In genomic region chr4:76021670-76022069, GRCm38 (mm10) we compare ENCODE assay signal across 31 mouse cellular contexts.
DNase-seq lines count a peak whose midpoint lies in the region; ATAC-seq and TF ChIP-seq lines count a peak whose summit lies in the region.
"Had no signal": no experiment of that assay in that cellular context is flagged by ENCODE, and none has a peak within 500 bp of the region (broad histone marks: within the 10 kb centered on the region; RNA-seq: fewer than 3 reads in every experiment).

No protein-coding gene starts in this region.

- H3K36me3 ChIP-seq in forebrain, embryonic 14.5 days (ENCODE audit: control insufficient read depth, insufficient read depth, low read length): no peaks in the 10 kb centered on the region
- H3K36me3 ChIP-seq in forebrain, postnatal 0 days (ENCODE audit: insufficient read depth): no peaks in the 10 kb centered on the region
- no peaks in the 10 kb centered on the region for H3K36me3 ChIP-seq in kidney, postnatal 0 days (ENCODE audit: insufficient read depth, low read length)
- H3K36me3 ChIP-seq in kidney, embryonic 14.5 days (ENCODE audit: control insufficient read depth, insufficient read depth, low read length): no peaks in the 10 kb centered on the region
- no peaks in the 10 kb centered on the region for H3K36me3 ChIP-seq in neural tube, embryonic 11.5 days (ENCODE audit: control insufficient read depth, insufficient read depth, low read length)
- H3K36me3 ChIP-seq in neural tube, embryonic 15.5 days: no peaks in the 10 kb centered on the region
- H3K36me3 ChIP-seq: heart, embryonic 12.5 days; kidney, embryonic 15.5 days; limb, embryonic 10.5 days; limb, embryonic 15.5 days; liver, embryonic 13.5 days had no signal

- peaks cover 4% of the 10 kb centered on the region; the same call in 1 of the 2 replicates for H3K4me1 ChIP-seq in forebrain, embryonic 14.5 days (ENCODE audit: control insufficient read depth, insufficient read depth, low read length)
- no peaks in the 10 kb centered on the region for H3K4me1 ChIP-seq in forebrain, postnatal 0 days (ENCODE audit: insufficient read depth)
- no peaks in the 10 kb centered on the region for H3K4me1 ChIP-seq in kidney, postnatal 0 days (replicated peaks; ENCODE audit: insufficient read depth, low read length)
- H3K4me1 ChIP-seq in kidney, embryonic 14.5 days (ENCODE audit: control insufficient read depth, insufficient read depth, low read length): no peaks in the 10 kb centered on the region; the same call in 1 of the 2 replicates
- no peaks in the 10 kb centered on the region for H3K4me1 ChIP-seq in neural tube, embryonic 11.5 days (ENCODE audit: control insufficient read depth, insufficient read depth, low read length)
- H3K4me1 ChIP-seq in neural tube, embryonic 15.5 days: peaks cover 5% of the 10 kb centered on the region
- H3K4me1 ChIP-seq: heart, embryonic 12.5 days; limb, embryonic 15.5 days; liver, embryonic 13.5 days; megakaryocyte, embryonic 14.5 days had no signal

- no peaks in the 10 kb centered on the region for H3K9me3 ChIP-seq in forebrain, embryonic 14.5 days (replicated peaks; ENCODE audit: control insufficient read depth, low read length)
- H3K9me3 ChIP-seq in forebrain, postnatal 0 days (ENCODE audit: low read length): no peaks in the 10 kb centered on the region
- no peaks in the 10 kb centered on the region for H3K9me3 ChIP-seq in kidney, postnatal 0 days (replicated peaks; ENCODE audit: low read length)
- no peaks in the 10 kb centered on the region for H3K9me3 ChIP-seq in kidney, embryonic 14.5 days (ENCODE audit: control insufficient read depth, low read length)
- H3K9me3 ChIP-seq in neural tube, embryonic 11.5 days (ENCODE audit: control insufficient read depth, low read length): no peaks in the 10 kb centered on the region
- no peaks in the 10 kb centered on the region for H3K9me3 ChIP-seq in neural tube, embryonic 15.5 days (replicated peaks)
- H3K9me3 ChIP-seq: forebrain, embryonic 13.5 days; heart, embryonic 12.5 days; kidney, embryonic 15.5 days; limb, embryonic 10.5 days; limb, embryonic 15.5 days; liver, embryonic 13.5 days; megakaryocyte, embryonic 14.5 days had no signal

- H3K27ac ChIP-seq in forebrain, embryonic 14.5 days (ENCODE audit: low read depth, low read length): no peak overlapping the region
- H3K27ac ChIP-seq in forebrain, postnatal 0 days (ENCODE audit: low read depth, low read length): no peak overlapping the region
- H3K27ac ChIP-seq in kidney, postnatal 0 days: no peak overlapping the region
- H3K27ac ChIP-seq in kidney, embryonic 14.5 days (ENCODE audit: low read depth, low read length): no peak overlapping the region
- H3K27ac ChIP-seq in neural tube, embryonic 11.5 days (ENCODE audit: low read depth, low read length): 0 out of 2 replicates have a peak overlapping the region, but pooled peaks have one; percentile 3
- no peak overlapping the region for H3K27ac ChIP-seq in neural tube, embryonic 15.5 days (replicated peaks)
- H3K27ac ChIP-seq: forebrain, embryonic 13.5 days; heart, adult 2 months; kidney, embryonic 15.5 days; limb, embryonic 10.5 days; limb, embryonic 15.5 days; liver, embryonic 13.5 days had no signal

- no peaks in the 10 kb centered on the region for H3K27me3 ChIP-seq in forebrain, embryonic 14.5 days (replicated peaks; ENCODE audit: control insufficient read depth, insufficient read depth, low read length)
- no peaks in the 10 kb centered on the region for H3K27me3 ChIP-seq in forebrain, postnatal 0 days (ENCODE audit: insufficient read depth, low read length)
- no peaks in the 10 kb centered on the region for H3K27me3 ChIP-seq in kidney, postnatal 0 days (ENCODE audit: insufficient read depth, low read length)
- H3K27me3 ChIP-seq in kidney, embryonic 14.5 days (ENCODE audit: control insufficient read depth, insufficient read depth, low read length): no peaks in the 10 kb centered on the region
- no peaks in the 10 kb centered on the region for H3K27me3 ChIP-seq in neural tube, embryonic 11.5 days (ENCODE audit: control insufficient read depth, insufficient read depth, low read length)
- no peaks in the 10 kb centered on the region for H3K27me3 ChIP-seq in neural tube, embryonic 15.5 days (replicated peaks)
- H3K27me3 ChIP-seq: CH12.LX; forebrain, embryonic 13.5 days; heart, embryonic 12.5 days; kidney, embryonic 15.5 days; limb, embryonic 15.5 days; liver, embryonic 13.5 days; megakaryocyte, embryonic 14.5 days had no signal

- H3K4me3 ChIP-seq in forebrain, embryonic 14.5 days (ENCODE audit: low read depth, low read length): no peak overlapping the region
- H3K4me3 ChIP-seq in forebrain, postnatal 0 days (ENCODE audit: low read depth, low read length): no peak overlapping the region
- H3K4me3 ChIP-seq in kidney, postnatal 0 days (replicated peaks; ENCODE audit: low read depth, low read length): no peak overlapping the region
- no peak overlapping the region for H3K4me3 ChIP-seq in kidney, embryonic 14.5 days (ENCODE audit: low read length)
- H3K4me3 ChIP-seq in neural tube, embryonic 11.5 days (ENCODE audit: low read depth, low read length): no peak overlapping the region
- H3K4me3 ChIP-seq in neural tube, embryonic 15.5 days (replicated peaks): no peak overlapping the region
- H3K4me3 ChIP-seq: erythroblast, embryonic 14.5 days; forebrain, embryonic 13.5 days; heart, adult 2 months; heart, embryonic 12.5 days; kidney, embryonic 15.5 days; limb, embryonic 10.5 days; limb, embryonic 15.5 days; liver, embryonic 13.5 days; megakaryocyte, embryonic 14.5 days had no signal

- DNase-seq in forebrain, embryonic 14.5 days (ENCODE audit: low spot score): peak; percentile 20
- no peak for DNase-seq in forebrain, postnatal 0 days
- DNase-seq in kidney, postnatal 0 days (ENCODE audit: low spot score): peak; percentile 74
- no peak for DNase-seq in neural tube, embryonic 11.5 days (ENCODE audit: low spot score)
- DNase-seq in neural tube, embryonic 10.5 days (ENCODE audit: extremely low spot score, low spot score): no peak
- no peak for DNase-seq in embryo, embryonic 11 days
- DNase-seq: adrenal gland, postnatal 10 days; cerebellum, adult 11 months; cerebellum, adult 9-11 months; heart, adult 2 months; heart, postnatal 4 days; kidney, adult 11 months; liver, embryonic 13.5 days; lung, adult 18-20 months; lung, postnatal 4 days; midbrain, embryonic 14.5 days; right cerebral cortex, postnatal 25 days; spleen, adult 18-20 months; thymus, postnatal 25 days had no signal

- no peak overlapping the region for H3K9ac ChIP-seq in forebrain, embryonic 14.5 days (ENCODE audit: low read length)
- H3K9ac ChIP-seq in forebrain, postnatal 0 days: no peak overlapping the region
- H3K9ac ChIP-seq in kidney, postnatal 0 days (ENCODE audit: low read depth, low read length): no peak overlapping the region
- H3K9ac ChIP-seq in kidney, embryonic 14.5 days (ENCODE audit: low read depth, low read length): no peak overlapping the region
- H3K9ac ChIP-seq in neural tube, embryonic 11.5 days (ENCODE audit: low read length): no peak overlapping the region
- no peak overlapping the region for H3K9ac ChIP-seq in neural tube, embryonic 15.5 days (replicated peaks)
- H3K9ac ChIP-seq: forebrain, embryonic 13.5 days; heart, embryonic 12.5 days; kidney, embryonic 15.5 days; limb, embryonic 15.5 days; liver, embryonic 13.5 days had no signal

- WGBS in forebrain, embryonic 14.5 days: 59% methylated on average over 4 of the region's 4 CpGs
- WGBS in forebrain, postnatal 0 days: 57% methylated on average over 4 of the region's 4 CpGs
- WGBS in kidney, postnatal 0 days: 21% methylated on average over 4 of the region's 4 CpGs
- WGBS in kidney, embryonic 14.5 days: 28% methylated on average over 4 of the region's 4 CpGs
- WGBS in neural tube, embryonic 11.5 days: 46% methylated on average over 4 of the region's 4 CpGs
- 16% methylated on average over 4 of the region's 4 CpGs for WGBS in neural tube, embryonic 15.5 days

- TF ChIP-seq CTCF in forebrain, postnatal 0 days (IDR thresholded peaks at IDR 0.05; ENCODE audit: low read depth): no peak
- TF ChIP-seq CTCF in kidney, postnatal 0 days (IDR thresholded peaks at IDR 0.05; ENCODE audit: low read depth): no peak

- no peak for ATAC-seq in forebrain, embryonic 14.5 days
- ATAC-seq in forebrain, postnatal 0 days: no peak
- 0 out of 2 replicates have a peak, but pooled peaks have one; percentile 43 for ATAC-seq in kidney, postnatal 0 days (replicated peaks; ENCODE audit: low FRiP score, low read depth)
- ATAC-seq in kidney, embryonic 14.5 days (ENCODE audit: low FRiP score, low TSS enrichment): no peak
- no peak for ATAC-seq in neural tube, embryonic 11.5 days (ENCODE audit: insufficient read depth, low FRiP score, low TSS enrichment)
- ATAC-seq in neural tube, embryonic 15.5 days (ENCODE audit: low FRiP score): peak; percentile 60
- ATAC-seq: forebrain, embryonic 13.5 days; inflammation-experienced regulatory T-cells, adult 6 months; lung, postnatal 0 days had no signal

- no peak overlapping the region for H3K4me2 ChIP-seq in forebrain, embryonic 14.5 days (ENCODE audit: low read length)
- no peak overlapping the region for H3K4me2 ChIP-seq in forebrain, postnatal 0 days (ENCODE audit: low read depth)
- no peak overlapping the region for H3K4me2 ChIP-seq in kidney, postnatal 0 days (ENCODE audit: low read length)
- H3K4me2 ChIP-seq in kidney, embryonic 14.5 days (replicated peaks; ENCODE audit: low read depth, low read length): no peak overlapping the region
- no peak overlapping the region for H3K4me2 ChIP-seq in neural tube, embryonic 11.5 days (ENCODE audit: low read depth)
- no peak overlapping the region for H3K4me2 ChIP-seq in neural tube, embryonic 15.5 days
- H3K4me2 ChIP-seq: forebrain, embryonic 13.5 days; heart, embryonic 12.5 days; kidney, embryonic 15.5 days; limb, embryonic 15.5 days; liver, embryonic 13.5 days had no signal

Comparison
In these comparisons a context has a peak if more than half of its experiments do, and no peak if none do; other contexts are left out.
1. ATAC-seq: peak in kidney, postnatal 0 days (single experiment) and neural tube, embryonic 15.5 days (single experiment); none in forebrain, embryonic 14.5 days (single experiment), forebrain, postnatal 0 days (single experiment), kidney, embryonic 14.5 days (single experiment) and neural tube, embryonic 11.5 days (single experiment).
2. DNase-seq: peak in forebrain, embryonic 14.5 days (single experiment) and kidney, postnatal 0 days (single experiment); none in forebrain, postnatal 0 days (single experiment), neural tube, embryonic 11.5 days (single experiment), neural tube, embryonic 10.5 days (single experiment) and embryo, embryonic 11 days (single experiment).